Mouse (Mus musculus) CD4-positive, CD25-positive, alpha-beta regulatory T cell, adult 4 months (primary cell): ENCODE data around the gene Ppp1r15a. TPM values are rescaled to one million over a fixed set of nuclear protein-coding genes. Genes with fewer than 3 reads are reported as not detected.
"Not testable (repeated sequence)": the region's sequence is repeated elsewhere in the genome, so short reads cannot be mapped to it uniquely, and the experiment has no call there.

ENCODE experiments used
- ATAC-seq: one replicate; pipeline ENCODE4 v1.8.0; 2017
- polyA plus RNA-seq, 2 experiments: library from polyadenylated mRNA; unstranded; fragments of 100-300 nt; shearing (Covaris generic); gene quantifications; one replicate each; pipeline ENCODE4 v1.2.1; 2017

The Ppp1r15a gene
- polyA plus RNA-seq, 2 experiments from 2014 or later = 49.3 to 132 TPM

DNA sequence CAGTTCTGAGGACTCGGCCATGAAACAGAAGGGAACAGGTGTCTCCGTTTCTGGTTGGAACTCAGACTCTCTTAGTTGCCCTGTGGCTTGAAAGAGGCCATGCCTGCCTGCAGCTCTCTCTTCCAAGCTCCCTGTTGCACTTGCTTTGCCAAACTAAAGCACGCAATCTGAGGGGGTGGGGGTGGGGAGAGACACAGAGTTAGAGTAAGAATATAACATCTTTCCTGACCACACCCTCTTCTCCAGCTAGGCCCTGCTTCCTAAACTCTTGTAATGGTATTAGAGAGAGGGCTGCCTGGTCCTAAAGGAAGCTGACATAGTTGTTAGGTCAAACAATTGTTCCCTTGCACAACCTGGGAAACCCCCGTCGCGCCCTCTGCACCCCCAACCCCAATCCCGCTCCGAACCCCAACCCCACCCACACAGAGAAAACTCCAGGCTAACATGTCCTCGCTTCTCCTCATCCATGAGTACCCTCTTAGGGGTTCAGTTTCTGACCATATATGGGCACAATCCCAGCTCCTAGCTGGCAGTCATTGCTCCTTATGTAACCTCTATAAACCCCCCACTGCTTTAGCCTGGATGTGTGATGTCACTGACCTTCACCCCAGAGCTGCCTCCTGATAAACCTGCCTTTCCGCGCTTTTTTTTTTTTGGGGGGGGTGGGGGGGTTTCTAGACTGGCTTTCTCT, 24.9 kb upstream of the Ppp1r15a start:
- ATAC-seq = no peak

DNA sequence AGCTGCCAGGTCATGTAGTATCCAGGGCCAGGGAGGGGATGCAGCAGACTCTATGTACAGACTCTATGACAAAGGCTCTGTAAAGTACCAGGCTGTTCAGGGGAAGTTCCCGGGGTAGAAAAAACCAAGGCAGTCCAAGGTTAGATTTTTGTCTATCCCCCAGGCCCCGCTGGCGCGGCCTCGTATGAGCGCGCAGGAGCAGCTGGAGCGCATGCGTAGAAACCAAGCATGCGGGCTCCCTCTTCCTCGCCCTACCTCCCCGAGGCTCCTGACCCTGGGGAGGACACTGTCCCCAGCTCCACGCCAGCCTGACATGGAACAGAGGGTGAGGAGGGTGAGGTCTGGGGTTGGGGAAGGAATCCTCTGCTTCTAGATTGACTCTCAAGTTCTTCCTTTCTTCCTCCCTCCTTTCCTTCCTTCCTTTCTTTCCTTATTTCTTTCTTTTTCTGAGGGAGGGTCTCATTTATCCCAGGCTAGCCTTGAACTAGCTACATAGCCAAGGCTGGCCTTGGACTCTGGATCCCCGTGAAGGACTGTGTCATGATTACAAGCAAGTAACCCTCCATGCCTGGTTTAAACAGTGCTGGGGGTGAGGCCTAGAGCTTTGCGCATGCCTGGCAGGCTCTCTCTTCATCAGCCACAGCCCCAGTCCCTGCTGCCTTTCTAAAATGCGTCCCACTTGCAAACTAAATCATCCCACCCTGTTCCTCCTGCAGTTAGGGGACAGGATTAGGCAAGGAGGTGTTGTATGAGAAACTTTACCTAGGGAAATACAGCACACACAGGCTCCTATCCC, 23.8 kb upstream of the Ppp1r15a start:
- ATAC-seq = no peak

DNA sequence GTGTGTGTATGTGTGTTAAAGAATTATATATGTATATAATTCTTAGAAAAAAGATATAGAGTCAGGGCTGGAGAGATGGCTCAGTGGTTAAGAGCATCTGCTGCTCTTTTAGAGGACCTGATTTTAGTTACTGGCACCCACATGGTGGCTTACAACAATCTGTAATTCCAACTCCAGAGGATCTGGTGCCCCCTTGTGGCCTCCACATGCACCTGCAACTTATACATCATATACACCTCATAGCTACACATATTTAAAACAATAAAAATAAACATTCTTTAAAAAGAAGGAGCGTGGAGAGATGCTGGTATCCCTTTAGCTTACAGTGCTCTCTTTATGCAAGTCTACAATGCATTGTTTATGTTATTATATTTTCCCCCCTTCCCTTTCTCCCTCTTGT, 18.5 kb upstream of the Ppp1r15a start:
- no peak for ATAC-seq

DNA sequence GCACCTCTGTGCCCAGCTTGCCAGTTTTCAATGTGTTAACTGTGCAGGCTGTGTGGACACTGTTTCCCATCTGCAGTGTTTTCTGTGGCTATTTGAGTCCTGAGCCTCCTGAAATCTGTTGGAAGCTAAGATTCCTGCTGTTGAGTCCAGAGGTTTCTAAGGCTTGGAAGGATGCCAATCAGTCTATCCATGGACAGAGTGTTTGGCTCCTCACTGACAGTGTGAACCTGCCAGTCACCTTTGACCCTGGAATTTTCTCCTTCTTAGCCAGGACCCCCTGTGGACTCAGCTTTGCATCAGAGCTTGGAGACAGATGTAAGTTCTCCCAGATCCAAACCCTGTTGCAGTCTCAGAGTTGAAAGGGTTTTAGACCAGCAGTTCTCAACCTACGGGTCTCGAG, 14.1 kb upstream of the Ppp1r15a start:
- no peak for ATAC-seq

DNA sequence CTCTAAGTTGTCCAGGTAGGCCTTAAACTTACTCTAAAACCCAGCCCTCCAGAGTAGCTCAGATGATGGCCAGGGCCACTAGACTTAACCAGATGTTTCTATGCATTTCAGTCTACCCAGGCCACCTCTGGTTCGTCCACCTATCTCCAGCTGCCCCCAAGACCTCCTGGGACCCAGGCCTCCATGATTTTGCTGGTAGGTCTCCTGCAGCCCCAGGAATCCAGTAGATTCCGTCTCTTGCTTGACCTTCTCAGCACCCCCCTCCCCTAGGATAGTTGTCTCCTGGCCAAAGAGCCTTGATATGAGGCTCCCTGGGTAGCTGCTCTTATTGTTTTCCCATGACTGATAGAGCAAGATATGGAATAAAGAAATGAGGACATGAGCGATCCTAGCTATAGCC, 13.0 kb upstream of the Ppp1r15a start:
- no peak for ATAC-seq

DNA sequence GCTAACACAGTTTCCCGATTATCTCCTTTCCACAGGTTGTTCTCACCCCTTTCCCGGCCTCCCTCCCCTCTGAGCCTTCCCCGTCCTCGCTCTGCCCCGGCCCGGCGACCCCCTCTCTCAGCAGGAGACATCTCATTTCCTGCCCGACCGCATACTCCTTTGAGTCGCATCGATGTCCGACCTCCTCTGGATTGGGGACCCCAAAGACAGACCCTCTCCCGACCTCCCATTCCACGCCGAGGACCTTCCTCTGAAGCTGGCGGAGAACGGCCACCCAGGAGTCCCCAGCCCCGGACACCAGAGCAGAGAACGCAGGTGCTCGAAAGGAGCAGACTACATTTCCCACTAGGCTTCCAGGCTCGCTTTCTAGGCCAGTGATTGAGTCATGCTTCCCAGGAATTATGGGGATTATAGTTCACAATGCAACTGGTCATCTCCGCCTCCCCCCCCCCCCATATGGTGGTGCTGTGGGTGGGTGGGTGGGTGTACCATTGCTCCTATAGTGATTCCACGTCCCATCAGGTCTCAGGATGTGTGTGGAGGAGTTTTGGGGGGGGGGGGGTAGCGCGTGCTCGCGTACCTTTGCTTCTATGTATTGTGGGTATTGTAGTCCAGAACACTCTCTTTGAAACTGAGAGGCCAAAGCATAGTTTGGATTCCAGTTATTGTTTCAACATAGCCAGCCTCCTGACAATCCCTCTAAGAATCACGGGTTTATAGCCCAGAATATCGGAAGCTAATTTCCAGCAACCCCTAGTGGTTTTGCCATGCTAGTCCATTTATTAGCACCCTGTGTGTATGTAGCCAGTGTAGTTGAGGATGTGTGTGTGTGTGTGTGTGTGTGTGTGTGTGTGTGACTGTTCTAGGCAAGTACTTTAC, 12.3 kb upstream of the Ppp1r15a start:
- no peak for ATAC-seq

DNA sequence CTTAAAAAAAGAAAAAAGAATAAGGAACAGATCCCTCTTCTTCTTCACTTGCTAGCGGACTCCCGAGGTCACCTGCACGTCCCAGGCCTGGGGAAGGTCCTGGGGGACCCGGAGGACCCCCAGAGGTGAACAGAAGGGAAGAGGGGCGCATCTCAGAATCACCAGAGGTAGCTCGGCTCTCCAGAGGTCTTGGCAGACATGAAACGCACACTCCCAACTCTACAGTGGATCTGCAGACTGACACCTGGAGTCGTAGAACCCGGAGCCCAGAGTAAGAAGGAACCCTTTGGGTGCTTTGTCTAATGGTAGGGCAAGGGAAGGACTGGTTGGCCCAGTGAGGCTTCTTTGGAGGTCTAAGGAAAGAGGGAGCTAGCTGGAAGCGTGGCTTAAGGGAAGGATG, 11.5 kb upstream of the Ppp1r15a start:
- no peak for ATAC-seq

DNA sequence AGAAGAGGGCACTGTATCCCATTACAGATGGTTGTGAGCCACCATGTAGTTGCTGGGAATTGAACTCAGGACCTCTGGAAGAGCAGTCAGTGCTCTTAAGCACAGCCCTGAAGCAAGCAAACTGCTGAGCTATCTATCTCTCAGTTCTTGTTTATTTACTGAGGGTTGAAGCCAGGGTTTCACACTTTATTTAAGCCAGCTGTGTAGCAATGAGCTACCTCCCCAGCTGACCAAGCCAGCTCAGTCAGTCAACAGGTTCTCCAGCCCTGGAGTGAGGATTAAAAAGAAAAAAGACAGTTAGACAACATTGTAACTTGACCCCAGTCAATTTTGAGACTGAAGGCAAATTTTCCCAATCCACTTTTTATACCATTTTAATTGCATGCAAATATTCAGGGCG, 9.6 kb upstream of the Ppp1r15a start:
- ATAC-seq = no peak

DNA sequence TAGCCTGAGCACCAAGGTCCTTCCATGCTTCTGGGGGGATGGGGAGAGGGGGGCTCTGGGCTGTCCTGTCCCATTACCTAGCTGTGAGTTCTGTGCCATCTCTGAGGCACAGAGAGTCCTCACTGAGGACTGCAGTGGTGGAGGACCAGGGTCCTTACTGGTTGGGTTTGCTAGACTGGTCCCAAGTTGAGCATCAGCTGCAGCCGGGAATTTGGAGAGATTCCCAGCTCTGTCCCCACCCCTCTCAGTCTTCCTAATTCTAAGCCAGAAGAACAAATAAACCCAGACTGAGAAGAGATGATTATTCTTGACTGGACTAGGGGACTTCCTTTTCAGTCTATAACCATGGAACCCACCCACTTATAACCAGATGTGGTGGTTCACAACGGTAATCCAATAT, 4.6 kb upstream of the Ppp1r15a start:
- no peak for ATAC-seq

DNA sequence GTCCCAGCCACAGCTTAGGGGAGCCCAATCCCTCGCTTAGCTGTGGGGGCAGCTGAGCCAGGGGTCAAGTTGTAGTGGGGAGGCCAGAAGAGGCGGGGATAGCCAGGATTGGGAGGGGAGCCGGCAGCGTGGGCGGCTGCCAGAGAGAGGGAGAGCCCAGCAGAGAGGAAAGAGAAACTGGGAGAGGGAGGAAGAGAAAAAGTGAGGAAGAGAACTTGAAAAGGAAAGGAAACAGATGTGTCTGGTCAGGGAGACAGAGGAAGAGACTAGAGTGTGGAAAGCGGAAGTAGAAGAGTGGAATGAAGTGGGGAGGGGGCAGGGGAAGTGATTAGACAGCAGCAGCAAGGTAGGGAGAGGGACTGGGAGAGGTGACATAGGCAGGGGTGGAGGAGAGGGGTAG, 3.4 kb upstream of the Ppp1r15a start:
- no peak for ATAC-seq

DNA sequence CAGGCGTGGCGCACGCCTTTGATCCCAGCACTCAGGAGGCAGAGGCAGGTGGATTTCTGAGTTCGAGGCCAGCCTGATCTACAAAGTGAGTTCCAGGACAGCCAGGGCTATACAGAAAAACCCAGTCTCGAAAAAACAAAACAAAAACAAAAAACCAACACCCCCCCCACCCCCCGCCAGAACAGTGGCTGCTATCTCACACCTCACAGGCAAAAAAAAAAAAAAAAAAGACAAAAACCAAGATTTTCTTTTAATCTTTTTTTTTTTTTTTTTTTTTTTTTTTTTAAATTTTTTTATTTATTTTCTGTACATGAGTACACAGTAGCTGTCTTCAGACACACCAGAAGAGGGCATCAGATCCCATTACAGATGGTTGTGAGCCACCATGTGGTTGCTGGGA, 1.1 kb upstream of the Ppp1r15a start:
- not testable (repeated sequence) for ATAC-seq

DNA sequence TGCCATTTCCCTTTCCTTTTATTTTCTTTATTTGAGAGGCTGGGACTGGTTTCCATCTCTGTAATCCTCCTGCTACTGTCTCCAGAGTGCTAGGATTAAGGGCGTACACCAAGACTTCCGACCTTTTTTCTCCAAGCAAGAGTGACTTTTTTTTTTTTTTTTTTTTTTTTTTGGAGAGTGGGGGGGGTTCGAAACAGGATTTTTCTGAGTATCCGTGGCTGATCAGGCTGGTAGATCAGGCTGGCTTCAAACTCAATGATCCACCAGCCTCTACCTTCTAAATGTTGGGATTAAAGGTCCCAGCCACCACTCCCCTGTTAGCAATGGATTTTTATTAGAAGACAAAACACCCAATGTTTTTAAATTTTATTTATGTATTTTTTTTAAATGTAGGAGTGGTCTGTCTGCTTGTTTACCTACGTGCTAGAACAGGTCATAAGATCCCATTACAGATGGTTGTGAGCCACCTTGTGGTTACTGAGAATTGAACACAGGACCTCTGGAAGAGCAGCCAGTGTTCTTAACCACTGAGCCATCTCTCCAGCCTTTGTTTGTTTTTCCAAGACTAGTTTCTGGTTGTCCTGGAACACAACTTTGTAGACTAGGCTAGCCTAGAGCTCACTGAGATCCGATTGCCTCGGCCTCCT, 529 bp upstream of the Ppp1r15a start:
- peak; percentile 5 for ATAC-seq

DNA sequence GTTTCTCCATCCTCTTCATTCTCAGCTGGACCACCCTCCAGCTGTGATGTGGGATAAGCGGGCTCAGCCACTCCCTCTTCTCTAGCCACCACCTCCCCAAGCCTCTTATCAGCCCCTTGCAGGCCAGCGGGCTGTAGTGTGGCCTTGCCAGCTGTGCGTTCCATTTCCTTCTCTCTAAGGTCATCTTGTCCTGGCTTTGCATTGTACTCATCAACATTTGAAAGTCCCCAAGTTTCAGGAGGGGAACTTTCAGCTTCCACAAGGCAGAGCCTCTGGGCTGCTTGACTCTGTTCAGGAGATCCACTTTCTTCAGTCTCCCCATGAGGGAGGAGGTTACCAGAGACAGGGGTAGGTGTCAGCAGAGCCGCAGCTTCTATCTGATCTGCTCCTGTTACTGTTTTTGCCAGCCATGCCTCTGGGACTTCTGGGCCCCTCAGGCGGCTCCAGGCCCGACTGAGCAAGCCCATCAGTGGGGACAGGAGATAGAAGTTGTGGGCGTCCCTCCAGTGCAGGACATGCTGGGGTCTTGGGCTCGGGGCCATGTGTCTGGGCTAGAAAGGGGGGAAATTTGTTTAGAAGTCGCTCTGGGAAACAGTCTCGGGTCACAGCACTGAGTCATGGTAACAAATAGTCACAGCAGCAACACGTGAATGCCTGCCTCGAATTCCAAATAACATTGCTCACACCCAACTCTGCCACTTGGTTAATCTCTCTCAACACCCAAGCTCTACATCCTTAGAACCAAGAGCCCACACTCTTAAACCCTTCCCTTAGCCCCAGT, 1.0 kb downstream of the Ppp1r15a start:
- ATAC-seq = no peak

DNA sequence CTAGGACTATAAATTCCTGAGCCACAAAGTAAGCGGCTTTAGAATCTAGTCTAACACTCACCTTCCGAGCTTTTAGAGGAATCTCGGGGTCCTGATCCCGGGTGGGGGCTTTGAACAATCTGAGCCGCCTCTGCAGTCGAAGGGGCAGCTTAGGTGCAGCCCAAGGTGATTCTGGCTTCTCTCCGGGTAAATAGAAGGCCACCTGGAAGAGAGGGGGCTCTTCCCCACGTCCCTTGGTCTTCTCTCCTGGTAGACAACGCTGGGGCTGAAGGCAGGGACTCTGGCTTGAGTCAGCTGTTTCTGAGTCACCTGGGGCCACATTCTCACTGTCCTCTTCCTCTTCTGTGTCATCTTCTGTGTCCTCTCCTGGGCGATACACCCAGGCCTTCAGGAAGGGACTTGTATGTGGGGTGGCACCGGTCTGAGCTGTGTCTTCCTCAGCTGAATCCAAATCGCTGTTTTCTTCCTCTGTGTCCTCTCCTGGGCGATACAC, 2.3 kb downstream of the Ppp1r15a start:
- no peak for ATAC-seq

DNA sequence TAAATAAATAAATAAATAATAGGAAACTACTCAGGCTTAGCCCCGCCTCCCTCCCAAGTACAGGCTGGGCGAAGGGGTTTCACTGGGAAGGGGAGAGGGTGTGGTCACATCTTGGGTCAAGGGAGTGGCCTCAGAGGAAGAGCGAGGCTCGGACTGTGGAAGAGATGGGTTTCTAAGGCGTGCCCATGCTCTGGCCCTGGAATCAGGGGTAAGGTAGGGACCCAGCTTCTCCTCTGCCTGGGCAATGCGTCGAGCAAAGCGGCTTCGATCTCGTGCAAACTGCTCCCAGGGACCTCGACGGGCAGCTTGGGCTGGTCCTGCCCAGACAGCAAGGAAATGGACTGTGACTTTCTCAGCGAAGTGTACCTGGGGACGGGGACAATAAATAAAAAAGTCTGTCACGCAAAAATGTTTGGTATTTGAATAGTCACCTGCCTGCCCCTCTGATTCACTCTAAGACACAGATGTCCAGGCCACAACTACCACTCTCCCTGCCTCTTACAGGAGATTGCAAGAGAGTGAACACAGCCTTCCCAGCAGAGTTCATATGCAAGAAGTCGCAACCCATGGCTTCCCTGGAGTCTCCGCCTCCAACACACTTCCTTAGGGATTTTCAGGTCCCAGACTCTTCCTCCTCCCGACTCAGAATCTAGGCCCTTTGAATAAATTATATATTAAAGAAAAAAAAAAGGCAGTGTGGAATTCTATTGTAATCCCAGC, 3.0 kb downstream of the Ppp1r15a start:
- no peak for ATAC-seq

DNA sequence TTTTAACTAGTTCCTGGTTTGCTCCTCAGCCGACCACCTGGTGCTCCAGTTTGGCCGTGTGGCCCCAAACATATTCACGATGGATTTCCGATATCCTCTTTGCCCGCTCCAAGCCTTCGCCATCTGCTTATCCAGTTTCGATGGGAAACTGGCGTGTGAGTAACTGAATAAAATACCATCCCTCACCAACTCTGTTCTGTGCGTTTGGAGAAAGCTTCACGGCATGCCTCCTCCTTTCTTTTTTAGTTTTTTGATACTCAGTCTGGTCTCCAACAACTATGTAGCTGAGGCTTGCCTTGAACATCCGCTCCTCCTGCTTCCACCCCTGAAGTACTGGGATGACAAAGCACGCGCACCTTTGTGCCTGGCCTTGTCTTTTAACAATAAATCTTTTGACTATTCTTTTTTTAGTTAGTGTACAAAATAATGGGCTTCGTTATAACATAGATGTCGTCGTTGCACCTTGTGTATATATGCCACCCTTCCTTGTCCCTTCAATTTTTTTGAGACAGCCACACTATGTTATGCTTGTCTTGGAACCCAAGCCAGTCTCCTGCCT, 3.8 kb downstream of the Ppp1r15a start:
- no peak for ATAC-seq

DNA sequence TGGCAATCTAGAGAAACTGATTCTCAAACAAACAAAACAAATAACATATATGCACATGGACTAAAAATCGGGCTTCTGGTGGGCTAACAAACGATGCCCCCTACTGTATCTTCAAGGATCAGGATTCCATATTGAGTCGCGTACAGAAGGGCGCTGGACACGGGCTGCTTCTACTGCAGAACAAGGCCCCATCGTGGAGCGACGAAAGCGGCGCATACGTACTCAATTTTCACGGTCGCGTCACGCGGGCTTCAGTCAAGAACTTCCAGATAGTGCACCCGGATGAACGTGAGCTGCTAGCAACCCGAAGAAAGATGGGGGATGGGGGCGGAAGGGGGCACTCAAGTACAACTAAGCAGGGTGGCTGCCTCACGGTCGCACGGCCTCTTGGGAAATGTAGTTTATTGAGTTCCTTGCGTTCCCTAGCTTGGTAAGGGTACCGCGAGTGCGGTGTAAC, 4.3 kb downstream of the Ppp1r15a start:
- ATAC-seq = peak; percentile 68

DNA sequence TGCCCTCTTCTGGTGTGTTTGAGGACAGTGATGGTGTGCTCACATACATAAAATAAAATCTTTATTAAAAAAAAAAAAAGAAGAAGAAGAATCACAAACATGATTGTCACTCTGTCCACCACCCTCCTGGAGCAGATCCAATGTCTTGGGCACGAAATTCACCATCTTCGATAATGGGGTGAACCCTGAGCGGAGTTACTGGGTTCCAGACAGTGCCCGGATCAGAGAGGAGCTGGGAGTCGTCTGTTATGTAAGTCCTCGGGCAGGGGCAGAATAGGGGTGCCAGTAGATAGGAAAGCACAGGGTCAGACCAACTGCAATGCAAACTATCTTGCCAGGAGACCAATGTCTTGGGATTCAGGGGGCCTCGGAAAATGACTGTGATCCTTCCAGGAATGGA, 5.5 kb downstream of the Ppp1r15a start:
- no peak for ATAC-seq

DNA sequence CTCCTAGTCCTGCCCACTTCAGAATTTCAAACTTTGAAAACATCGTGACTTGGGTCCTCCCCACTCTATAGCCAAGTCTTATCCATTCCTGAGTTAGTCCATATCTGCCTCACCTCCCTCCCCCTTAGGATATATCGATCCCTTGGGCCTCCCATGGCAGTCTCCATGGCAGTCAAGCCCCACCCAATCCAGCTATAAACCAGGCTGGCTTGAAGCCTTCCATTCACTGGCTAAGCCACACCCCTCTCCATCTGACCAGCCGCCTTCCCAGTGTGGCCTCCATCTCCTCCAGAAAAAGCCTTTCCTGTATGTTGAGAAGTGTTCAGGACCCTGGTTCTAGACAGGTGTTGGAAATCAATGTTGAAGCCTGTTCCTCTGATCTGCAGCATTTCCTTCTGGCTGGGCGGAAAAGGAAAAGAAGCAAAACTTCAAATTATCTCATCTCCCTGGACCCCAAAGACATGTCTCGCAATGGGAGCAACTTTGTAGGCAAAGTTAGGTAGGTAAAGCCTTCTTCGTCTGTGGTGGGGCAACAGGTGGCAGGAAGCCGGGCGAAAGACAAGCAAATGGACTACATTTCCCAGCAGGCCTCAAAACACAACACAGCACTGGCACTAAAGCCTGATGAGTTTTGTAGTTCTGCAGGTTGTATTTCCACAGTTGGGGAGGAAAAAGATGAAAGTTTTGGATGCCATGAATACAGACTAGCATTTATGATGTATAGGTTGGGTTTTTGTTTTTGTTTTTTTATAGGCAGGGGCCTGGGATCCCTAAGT, 6.5 kb downstream of the Ppp1r15a start:
- ATAC-seq = no peak

DNA sequence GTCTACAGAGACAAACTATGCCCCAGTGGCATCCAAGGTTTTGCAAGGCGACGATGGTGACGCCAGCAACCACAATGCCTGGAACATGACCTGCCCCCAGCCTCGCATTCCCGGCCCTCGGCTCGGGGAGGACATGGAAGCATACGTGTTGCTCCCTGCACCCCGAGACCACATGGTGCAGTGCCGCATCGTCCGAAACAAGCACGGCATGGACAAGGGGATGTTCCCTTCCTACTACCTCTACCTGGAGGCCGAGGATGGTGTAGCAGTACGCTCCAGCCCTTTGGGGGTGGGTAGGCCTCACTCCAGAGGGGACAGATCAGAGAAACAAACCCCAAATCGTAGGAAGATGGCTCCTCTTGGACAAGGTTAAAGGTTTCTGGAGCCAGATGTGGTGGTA, 7.5 kb downstream of the Ppp1r15a start:
- no peak for ATAC-seq
